Mouse (Mus musculus) neural tube, embryonic 11.5 days (tissue): ENCODE measurements around the gene Hoxd3. TPM values are rescaled to one million over a fixed set of nuclear protein-coding genes. Genes with fewer than 3 reads are reported as not detected.

ENCODE experiments used
- ATAC-seq: fragments of 200-750 bp; cut with Nextera tagmentation; 2 replicates; pipeline ENCODE4 v1.8.0; 2017; ENCODE audit warnings: moderate number of reproducible peaks, mild to moderate bottlenecking, moderate TSS enrichment, moderate library complexity; ENCODE audit not compliant: insufficient read depth, low FRiP score, low TSS enrichment
- DNase-seq: peaks from one replicate; pipeline ENCODE4 v3.0.0-alpha.2; 2015; ENCODE audit warnings: low spot score
- H3K27ac ChIP-seq: fragments of 300-500 bp; sonication (generic); 2 replicates; pipeline ENCODE4 v1.5.1; 2014; ENCODE audit warnings: low read depth, mild to moderate bottlenecking, low read length
- H3K27me3 ChIP-seq: fragments of 300-500 bp; sonication (generic); 2 replicates; pipeline ENCODE4 v1.6.1; 2014; ENCODE audit warnings: mild to moderate bottlenecking, low read length, mixed read lengths; ENCODE audit not compliant: control insufficient read depth, insufficient read depth
- H3K36me3 ChIP-seq: fragments of 300-500 bp; sonication (generic); 2 replicates; pipeline ENCODE4 v1.6.1; 2014; ENCODE audit warnings: mild to moderate bottlenecking, low read length, moderate library complexity, mixed read lengths; ENCODE audit not compliant: control insufficient read depth, insufficient read depth
- H3K4me1 ChIP-seq: fragments of 300-500 bp; sonication (generic); 2 replicates; pipeline ENCODE4 v1.6.1; 2014; ENCODE audit warnings: low read length, mixed read lengths; ENCODE audit not compliant: control insufficient read depth, insufficient read depth
- H3K4me2 ChIP-seq: fragments of 300-500 bp; sonication (generic); 2 replicates; pipeline ENCODE4 v1.6.1; 2014; ENCODE audit warnings: low read depth, mild to moderate bottlenecking, moderate library complexity
- H3K4me3 ChIP-seq: fragments of 300-500 bp; sonication (generic); 2 replicates; pipeline ENCODE4 v1.5.1; 2014; ENCODE audit warnings: low read depth, low read length
- H3K9ac ChIP-seq: fragments of 300-500 bp; sonication (generic); 2 replicates; pipeline ENCODE4 v1.6.1; 2014; ENCODE audit warnings: mild to moderate bottlenecking, low read length
- H3K9me3 ChIP-seq: fragments of 300-500 bp; sonication (generic); 2 replicates; pipeline ENCODE4 v1.6.1; 2016; ENCODE audit warnings: low read length; ENCODE audit not compliant: control insufficient read depth
- WGBS: fragments of 180-500 bp; shearing (Covaris S2); extraction: QIAGEN DNeasy Blood & Tissue Kit; methylation state at CpG from one replicate; pipeline ENCODE4 v1.1.7; 2014; 5-methylcytosine and 5-hydroxymethylcytosine counted together
- microRNA counts: library from miRNA; unstranded; fragments of <30 nt; microRNA quantifications from one replicate; lab custom pipeline; 2015
- microRNA-seq: library from miRNA; unstranded; fragments of <30 nt; microRNA quantifications from one replicate; pipeline ENCODE4, GENCODE M21; 2016
- polyA plus RNA-seq: library from polyadenylated mRNA; unstranded; fragments of >200 nt; fragmentation: Nextera tagmentation; extraction: Ambion mirVana; gene quantifications from 2 replicates; pipeline ENCODE4 v1.2.1, GENCODE M21; 2014

Gene Hoxd3
- polyA plus RNA-seq, 1 experiment from 2014 or later = 55.0 TPM

GRCm38 (mm10) chr2:74763976-74764375, 52.2 kb downstream of the Hoxd3 start:
- H3K27me3 ChIP-seq = peaks cover 5% of the 10 kb centered on the region
- DNase-seq (no peak), ATAC-seq (no peak)
- H3K9ac ChIP-seq = no peak overlapping the region
- 47% methylated on average over 10 of the region's 10 CpGs for WGBS
- H3K4me3 ChIP-seq = peak overlapping the region; percentile 49
- H3K4me1 ChIP-seq = peaks cover 10% of the 10 kb centered on the region
- H3K4me2 ChIP-seq = peak overlapping the region; percentile 85; the same call in 1 of the 2 replicates
- H3K36me3 ChIP-seq = no peaks in the 10 kb centered on the region
- no peaks in the 10 kb centered on the region for H3K9me3 ChIP-seq
- H3K27ac ChIP-seq = no peak overlapping the region

- no peak overlapping the region for H3K4me3 ChIP-seq
- no peak overlapping the region for H3K4me2 ChIP-seq
- H3K4me1 ChIP-seq = no peaks in the 10 kb centered on the region
- WGBS = 88% methylated on average over 2 of the region's 2 CpGs
- ATAC-seq (no peak), DNase-seq (no peak)
- no peak overlapping the region for H3K27ac ChIP-seq
- no peaks in the 10 kb centered on the region for H3K9me3 ChIP-seq
- no peaks in the 10 kb centered on the region for H3K36me3 ChIP-seq
- no peaks in the 10 kb centered on the region for H3K27me3 ChIP-seq
- no peak overlapping the region for H3K9ac ChIP-seq
These were observed 62.6 kb downstream of the Hoxd3 start for GRCm38 (mm10) chr2:74774359-74774758.

GRCm38 (mm10) chr2:74777536-74778275, 66.0 kb downstream of the Hoxd3 start:
- DNase-seq = no peak
- no peaks in the 10 kb centered on the region for H3K4me1 ChIP-seq

GRCm38 (mm10) chr2:74781386-74781785, 69.7 kb downstream of the Hoxd3 start:
- Histone ChIP-seq H3K4me1 (no peaks in the 10 kb centered on the region), H3K4me2 (no peak overlapping the region), H3K36me3 (no peaks in the 10 kb centered on the region), H3K4me3 (no peak overlapping the region), H3K9me3 (no peaks in the 10 kb centered on the region), H3K9ac (no peak overlapping the region), H3K27me3 (no peaks in the 10 kb centered on the region), H3K27ac (no peak overlapping the region)
- no peak for DNase-seq
- WGBS = 74% methylated on average over 5 of the region's 5 CpGs
- ATAC-seq = no peak

More at GRCm38 (mm10) chr2:74777536-74778275, 66.0 kb downstream of the Hoxd3 start:
- Histone ChIP-seq H3K9ac (no peak overlapping the region), H3K4me2 (no peak overlapping the region), H3K27ac (no peak overlapping the region), H3K9me3 (no peaks in the 10 kb centered on the region), H3K27me3 (no peaks in the 10 kb centered on the region), H3K36me3 (no peaks in the 10 kb centered on the region), H3K4me3 (no peak overlapping the region)
- no peak for ATAC-seq
- WGBS = 73% methylated on average over 13 of the region's 13 CpGs

GRCm38 (mm10) chr2:74795531-74795930, 83.8 kb downstream of the Hoxd3 start:
- ATAC-seq = no peak
- Histone ChIP-seq H3K9ac (no peak overlapping the region), H3K4me1 (no peaks in the 10 kb centered on the region), H3K27ac (no peak overlapping the region), H3K4me2 (no peak overlapping the region), H3K9me3 (no peaks in the 10 kb centered on the region), H3K36me3 (no peaks in the 10 kb centered on the region), H3K27me3 (no peaks in the 10 kb centered on the region), H3K4me3 (no peak overlapping the region)
- DNase-seq = no peak
- 66% methylated on average over 7 of the region's 7 CpGs for WGBS

MicroRNAs encoded within 50 kb of the gene (microRNA counts, 519-probe panel; counts per million panel counts)
- 6,556 counts per million, percentile 98 among the panel's probes with 10 or more counts for microRNA mmu-miR-10b (lab: Ali Mortazavi, UCI)

Small RNA genes lying within 50 kb of the gene (microRNA-seq; reads per million reads assigned to microRNA genes)
- gene Gm44463 = not detected
- gene Mir10b = 153,999 reads per million, percentile 100 among the genes with 10 or more reads in this experiment

Other genes starting within 250 kb of the Hoxd3 start
- 46.5 and 48.3 TPM in 2 replicates for gene Lnpk, start 132.5 kb upstream of the Hoxd3 start, polyA plus RNA-seq
- gene Evx2, start 52.4 kb upstream of the Hoxd3 start, polyA plus RNA-seq = 0.54 and 0.69 TPM in 2 replicates
- gene Hoxd13, start 43.6 kb upstream of the Hoxd3 start, polyA plus RNA-seq = 0.41 and 1.0 TPM in 2 replicates
- 2.1 TPM in 2 replicates for gene Hoxd12, start 36.9 kb upstream of the Hoxd3 start, polyA plus RNA-seq
- gene Hoxd11, start 32.4 kb upstream of the Hoxd3 start, polyA plus RNA-seq = 8.1 and 8.5 TPM in 2 replicates
- 28.1 and 29.3 TPM in 2 replicates for gene Hoxd10, start 20.0 kb upstream of the Hoxd3 start, polyA plus RNA-seq
- 14.3 and 17.3 TPM in 2 replicates for gene Hoxd9, start 14.2 kb upstream of the Hoxd3 start, polyA plus RNA-seq
- gene Hoxd8, start 7.3 kb upstream of the Hoxd3 start, polyA plus RNA-seq = 21.3 and 23.1 TPM in 2 replicates
- 9.2 and 11.2 TPM in 2 replicates for gene Hoxd4, start within 50 bp of the Hoxd3 start, polyA plus RNA-seq
- gene Gm28230, start 14.8 kb downstream of the Hoxd3 start, polyA plus RNA-seq = 3.9 and 5.5 TPM in 2 replicates
- gene Hoxd1, start 51.1 kb downstream of the Hoxd3 start, polyA plus RNA-seq = 9.0 and 9.8 TPM in 2 replicates
- 163 and 168 TPM in 2 replicates for gene Mtx2, start 113.9 kb downstream of the Hoxd3 start, polyA plus RNA-seq